31 mouse cellular contexts compared by ENCODE assay signal in genomic region chr12:80530630-80531029, GRCm38 (mm10). TPM values are rescaled to one million over a fixed set of nuclear protein-coding genes. Genes with fewer than 3 reads are reported as not detected.
DNase-seq lines count a peak whose midpoint lies in the region; ATAC-seq and TF ChIP-seq lines count a peak whose summit lies in the region.
"Had no signal": no experiment of that assay in that cellular context is flagged by ENCODE, and none has a peak within 500 bp of the region (broad histone marks: within the 10 kb centered on the region; RNA-seq: fewer than 3 reads in every experiment).

No protein-coding gene starts in this region.

- H3K4me3 ChIP-seq in lung, embryonic 16.5 days (ENCODE audit: low read length): no peak overlapping the region
- H3K4me3 ChIP-seq in cortical plate, adult 2 months (ENCODE audit: insufficient read depth, low read length): no peak overlapping the region
- H3K4me3 ChIP-seq: embryonic facial prominence, embryonic 13.5 days; forebrain, embryonic 10.5 days; forebrain, embryonic 15.5 days; heart, embryonic 13.5 days; hindbrain, embryonic 15.5 days; limb, embryonic 10.5 days; limb, embryonic 15.5 days; liver, embryonic 13.5 days; lung, embryonic 15.5 days; stomach, embryonic 15.5 days had no signal

- no peaks in the 10 kb centered on the region for H3K27me3 ChIP-seq in lung, embryonic 16.5 days (ENCODE audit: control insufficient read depth, insufficient read depth, low read depth, low read length)
- H3K27me3 ChIP-seq: embryonic facial prominence, embryonic 13.5 days; forebrain, embryonic 15.5 days; hindbrain, embryonic 15.5 days; limb, embryonic 15.5 days; lung, embryonic 15.5 days; stomach, embryonic 15.5 days had no signal

- ATAC-seq in lung, embryonic 16.5 days (ENCODE audit: low read depth): peak; percentile 55; the same call in 1 of the 2 replicates
- no peak for ATAC-seq in CD4-positive, CD25-positive, alpha-beta regulatory T cell, adult 4 months
- ATAC-seq: forebrain, embryonic 15.5 days; inflammation-experienced regulatory T-cells, adult 6 months; midbrain, embryonic 16.5 days had no signal

- no peak for TF ChIP-seq POLR2A in cortical plate, adult 2 months (IDR thresholded peaks at IDR 0.05; ENCODE audit: extremely low read depth, insufficient read depth, low read length)

- no peak overlapping the region for H3K4me2 ChIP-seq in lung, embryonic 16.5 days (ENCODE audit: low read depth, low read length)
- H3K4me2 ChIP-seq: embryonic facial prominence, embryonic 13.5 days; forebrain, embryonic 15.5 days; heart, embryonic 13.5 days; hindbrain, embryonic 15.5 days; limb, embryonic 15.5 days; liver, embryonic 13.5 days; lung, embryonic 15.5 days; midbrain, embryonic 11.5 days; stomach, embryonic 15.5 days had no signal

- peak; percentile 43 to 58 for DNase-seq in heart, adult 18-20 months
- DNase-seq in heart, adult 8-10 months (ENCODE audit: low spot score): no peak
- DNase-seq in kidney, postnatal 10 days: peak; percentile 36
- no peak for DNase-seq in kidney, postnatal 25 days
- DNase-seq in lung, postnatal 14 days: no peak
- DNase-seq: adrenal gland, adult 2 months; cerebellum, adult 2 months; cerebellum, postnatal 36 days; embryo, embryonic 11 days; kidney, adult 18-20 months; layer of hippocampus, postnatal 36 days; liver, embryonic 13.5 days; right cerebral cortex, postnatal 25 days had no signal

- H3K4me1 ChIP-seq in lung, embryonic 16.5 days (replicated peaks; ENCODE audit: control insufficient read depth, insufficient read depth, low read length): peaks cover 10% of the 10 kb centered on the region
- H3K4me1 ChIP-seq in cortical plate, adult 2 months (ENCODE audit: control insufficient read depth, insufficient read depth, low read length): peaks cover 26% of the 10 kb centered on the region

- H3K27ac ChIP-seq in lung, embryonic 16.5 days (ENCODE audit: low read length): no peak overlapping the region
- peak overlapping the region; percentile 18; the same call in 1 of the 2 replicates for H3K27ac ChIP-seq in cortical plate, adult 2 months (ENCODE audit: insufficient read depth, low read length)
- H3K27ac ChIP-seq: embryonic facial prominence, embryonic 13.5 days; forebrain, embryonic 10.5 days; forebrain, embryonic 15.5 days; heart, embryonic 13.5 days; hindbrain, embryonic 15.5 days; kidney, postnatal 0 days; limb, embryonic 10.5 days; limb, embryonic 15.5 days; liver, embryonic 13.5 days; lung, embryonic 15.5 days; stomach, embryonic 15.5 days had no signal

- H3K9ac ChIP-seq in lung, embryonic 16.5 days (ENCODE audit: low read length): no peak overlapping the region
- H3K9ac ChIP-seq: embryonic facial prominence, embryonic 13.5 days; forebrain, embryonic 15.5 days; heart, embryonic 13.5 days; hindbrain, embryonic 15.5 days; limb, embryonic 15.5 days; liver, embryonic 13.5 days; lung, embryonic 15.5 days; stomach, embryonic 15.5 days had no signal

- no peaks in the 10 kb centered on the region for H3K9me3 ChIP-seq in lung, embryonic 16.5 days (ENCODE audit: control insufficient read depth, low read length)
- H3K9me3 ChIP-seq: embryonic facial prominence, embryonic 13.5 days; forebrain, embryonic 10.5 days; forebrain, embryonic 15.5 days; heart, embryonic 13.5 days; hindbrain, embryonic 15.5 days; limb, embryonic 10.5 days; limb, embryonic 15.5 days; liver, embryonic 13.5 days; lung, embryonic 15.5 days; stomach, embryonic 15.5 days had no signal

- WGBS in lung, embryonic 16.5 days: 48% methylated on average over 6 of the region's 6 CpGs

- no peaks in the 10 kb centered on the region for H3K36me3 ChIP-seq in lung, embryonic 16.5 days (ENCODE audit: control insufficient read depth, insufficient read depth, low read length)
- H3K36me3 ChIP-seq: embryonic facial prominence, embryonic 13.5 days; forebrain, embryonic 15.5 days; heart, embryonic 13.5 days; hindbrain, embryonic 15.5 days; limb, embryonic 10.5 days; limb, embryonic 15.5 days; liver, embryonic 13.5 days; lung, embryonic 15.5 days; stomach, embryonic 15.5 days had no signal

- TF ChIP-seq CTCF in cortical plate, adult 2 months (IDR thresholded peaks at IDR 0.05; ENCODE audit: extremely low read depth, insufficient read depth, low read length): no peak

RNA-seq across cellular contexts. Expression of gene Galnt16, which starts 12.6 kb away (rescaled TPM):
- 1 to 10 TPM; 1.7 to 2.8 TPM for total RNA-seq in heart, adult 18-20 months (2021)
- total RNA-seq in heart, adult 8-10 months (2022): 1 to 10 TPM; 1.2 to 2.3 (median 1.8) TPM
- polyA plus RNA-seq in lung, embryonic 16.5 days (2015; fragmentation: Nextera tagmentation; extraction: Ambion mirVana): 13.0 and 13.4 TPM in 2 replicates
- 30.7 and 32.5 TPM in 2 replicates for polyA plus RNA-seq in cortical plate, adult 2 months (2012; rRNA removed)
- 1 to 10 TPM in 1 of 2 experiments, not detected in 1; 1.2 TPM for polyA plus RNA-seq in CD4-positive, CD25-positive, alpha-beta regulatory T cell, adult 4 months (2017; shearing (Covaris generic))
- total RNA-seq: megakaryocyte, adult 5-6 weeks; neutrophil, adult 5-6 weeks had no signal

Comparison
In these comparisons a context has a peak if more than half of its experiments do, and no peak if none do; other contexts are left out.
1. DNase-seq: peak in heart, adult 18-20 months (2 of 2) and kidney, postnatal 10 days (single experiment); none in heart, adult 8-10 months (single experiment), kidney, postnatal 25 days (0 of 2) and lung, postnatal 14 days (single experiment).